Mouse (Mus musculus) embryonic facial prominence, embryonic 11.5 days (tissue): ENCODE data around the gene Mpv17. TPM values are rescaled to one million over a fixed set of nuclear protein-coding genes. Genes with fewer than 3 reads are reported as not detected.
A peak's percentile ranks its signal among the peaks of the same experiment; 100 is the strongest.

ENCODE experiments used
- ATAC-seq: fragments of 200-750 bp; cut with Nextera tagmentation; replicated peaks from 2 replicates; pipeline ENCODE4 v1.8.0; 2017; ENCODE audit warnings: low read depth; ENCODE audit not compliant: insufficient number of reproducible peaks, low FRiP score, low TSS enrichment
- DNase-seq: peaks from one replicate; pipeline ENCODE4 v3.0.0-alpha.2; 2015; ENCODE audit warnings: low spot score
- H3K27ac ChIP-seq: fragments of 300-500 bp; sonication (generic); replicated peaks from 2 replicates; pipeline ENCODE4 v1.5.1; 2014; ENCODE audit warnings: mild to moderate bottlenecking, low read depth, low read length, control low read depth
- H3K27me3 ChIP-seq: fragments of 300-500 bp; sonication (generic); 2 replicates; pipeline ENCODE4 v1.6.1; 2014; ENCODE audit warnings: mild to moderate bottlenecking, low read length, moderate library complexity, mixed read lengths; ENCODE audit not compliant: control insufficient read depth, insufficient read depth
- H3K36me3 ChIP-seq: fragments of 300-500 bp; sonication (generic); replicated peaks from 2 replicates; pipeline ENCODE4 v1.6.1; 2014; ENCODE audit warnings: low read depth, mild to moderate bottlenecking, low read length, moderate library complexity, mixed read lengths; ENCODE audit not compliant: control insufficient read depth, insufficient read depth
- H3K4me1 ChIP-seq: fragments of 300-500 bp; sonication (generic); 2 replicates; pipeline ENCODE4 v1.6.1; 2014; ENCODE audit warnings: low read length, mixed read lengths; ENCODE audit not compliant: control insufficient read depth, insufficient read depth
- H3K4me2 ChIP-seq: fragments of 300-500 bp; sonication (generic); 2 replicates; pipeline ENCODE4 v1.6.1; 2014; ENCODE audit warnings: low read depth, mild to moderate bottlenecking, control low read depth, low read length, moderate library complexity
- H3K4me3 ChIP-seq: fragments of 300-500 bp; sonication (generic); 2 replicates; pipeline ENCODE4 v1.5.1; 2014; ENCODE audit warnings: low read depth, low read length, control low read depth
- H3K9ac ChIP-seq: fragments of 300-500 bp; sonication (generic); replicated peaks from 2 replicates; pipeline ENCODE4 v1.6.1; 2014; ENCODE audit warnings: mild to moderate bottlenecking, control low read depth, low read length
- H3K9me3 ChIP-seq: fragments of 300-500 bp; sonication (generic); replicated peaks from 2 replicates; pipeline ENCODE4 v1.6.1; 2016; ENCODE audit warnings: mild to moderate bottlenecking, low read length, inconsistent platforms, mixed read lengths; ENCODE audit not compliant: control insufficient read depth
- WGBS: fragments of 180-500 bp; shearing (Covaris S2); extraction: QIAGEN DNeasy Blood & Tissue Kit; methylation state at CpG from one replicate; pipeline ENCODE4 v1.1.7; 2014; 5-methylcytosine and 5-hydroxymethylcytosine counted together
- polyA plus RNA-seq: library from polyadenylated mRNA; unstranded; fragments of >200 nt; fragmentation: Nextera tagmentation; extraction: Ambion mirVana; gene quantifications from 2 replicates; pipeline ENCODE4 v1.2.1, GENCODE M21; 2014

The Mpv17 gene
- polyA plus RNA-seq, 1 experiment from 2014 or later = 50.8 TPM

DNA sequence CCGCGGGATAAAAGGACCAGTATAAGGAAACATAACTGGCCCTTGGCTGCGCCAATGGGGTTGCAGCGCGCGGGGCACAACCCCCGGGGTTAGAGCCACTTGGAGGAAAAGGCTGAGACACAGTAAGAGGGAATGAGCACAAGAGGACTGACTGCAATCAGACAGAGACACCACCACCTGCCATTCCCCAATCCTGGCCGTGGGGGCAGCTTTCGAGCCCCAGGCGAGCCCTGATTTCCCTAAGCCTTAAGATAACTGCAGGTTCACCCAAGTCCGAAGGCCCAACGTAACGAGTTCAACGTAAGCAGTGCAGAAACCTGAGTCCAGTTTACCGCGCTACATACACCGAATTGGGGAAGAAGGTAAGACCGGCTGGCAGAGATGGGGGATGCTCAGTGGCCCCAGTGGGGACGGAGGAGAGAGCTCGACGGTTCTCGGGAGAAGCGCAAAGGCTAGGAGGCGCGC, 25.3 kb upstream of the Mpv17 start:
- ATAC-seq (peak; percentile 71), DNase-seq (peak; percentile 18)
- peak overlapping the region; percentile 75 for H3K4me3 ChIP-seq
- no peaks in the 10 kb centered on the region for H3K9me3 ChIP-seq
- no peaks in the 10 kb centered on the region for H3K4me1 ChIP-seq
- WGBS = under 1% methylated on average over 25 of the region's 25 CpGs
- H3K4me2 ChIP-seq = peak overlapping the region; percentile 77
- peak overlapping the region; percentile 73 for H3K9ac ChIP-seq
- no peaks in the 10 kb centered on the region for H3K36me3 ChIP-seq
- H3K27ac ChIP-seq = peak overlapping the region; percentile 90
- no peaks in the 10 kb centered on the region for H3K27me3 ChIP-seq

DNA sequence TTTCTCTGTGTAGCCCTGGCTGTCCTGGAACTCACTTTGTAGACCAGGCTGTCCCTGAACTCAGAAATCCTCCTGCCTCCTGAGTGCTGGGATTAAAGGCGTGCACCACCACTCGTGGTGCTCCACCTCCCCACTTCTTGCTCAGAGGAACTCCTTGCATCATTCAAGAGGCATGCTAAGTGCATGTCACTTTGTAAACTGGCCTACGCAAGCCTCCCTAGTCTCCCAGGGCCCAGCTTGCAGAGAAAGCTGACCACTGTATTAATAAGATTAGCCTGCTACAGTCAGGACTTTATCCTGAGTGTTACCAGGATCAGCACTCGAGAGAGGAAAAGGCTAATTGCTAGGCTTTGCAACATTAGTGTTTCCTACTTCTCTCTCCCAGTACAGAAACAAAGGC, 14.6 kb upstream of the Mpv17 start:
- Histone ChIP-seq H3K4me1 (no peaks in the 10 kb centered on the region), H3K4me2 (no peak overlapping the region), H3K36me3 (peaks cover 8% of the 10 kb centered on the region), H3K9ac (no peak overlapping the region), H3K27me3 (no peaks in the 10 kb centered on the region), H3K4me3 (no peak overlapping the region), H3K9me3 (no peaks in the 10 kb centered on the region), H3K27ac (no peak overlapping the region)
- 92% methylated on average over 4 of the region's 4 CpGs for WGBS
- DNase-seq (no peak), ATAC-seq (no peak)

DNA sequence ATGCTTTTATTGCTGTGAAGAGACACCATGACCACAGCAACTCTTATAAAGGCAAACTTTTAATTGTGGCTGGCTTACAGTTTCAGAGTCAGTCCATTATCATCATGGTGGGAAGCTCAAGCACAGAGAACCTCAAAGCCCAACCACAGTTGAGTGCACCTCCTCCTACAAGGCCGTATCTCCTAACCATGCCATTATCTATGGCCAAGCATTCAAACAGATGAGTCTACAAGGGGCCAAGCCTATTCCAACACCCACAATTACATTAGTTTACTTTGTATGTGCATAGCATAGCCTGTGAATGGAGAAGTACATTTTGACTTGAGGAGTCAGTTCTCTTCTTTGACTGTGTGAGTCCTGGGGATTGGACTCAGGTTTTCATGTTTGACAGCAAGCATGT, 10.8 kb upstream of the Mpv17 start:
- ATAC-seq (no peak), DNase-seq (no peak)
- no peak overlapping the region for H3K27ac ChIP-seq
- no peaks in the 10 kb centered on the region for H3K4me1 ChIP-seq
- no peaks in the 10 kb centered on the region for H3K9me3 ChIP-seq
- no peak overlapping the region for H3K4me3 ChIP-seq
- no peaks in the 10 kb centered on the region for H3K27me3 ChIP-seq
- H3K9ac ChIP-seq = no peak overlapping the region
- no peak overlapping the region for H3K4me2 ChIP-seq
- 83% methylated on average over 1 of the region's 1 CpGs for WGBS
- H3K36me3 ChIP-seq = peaks cover 13% of the 10 kb centered on the region

DNA sequence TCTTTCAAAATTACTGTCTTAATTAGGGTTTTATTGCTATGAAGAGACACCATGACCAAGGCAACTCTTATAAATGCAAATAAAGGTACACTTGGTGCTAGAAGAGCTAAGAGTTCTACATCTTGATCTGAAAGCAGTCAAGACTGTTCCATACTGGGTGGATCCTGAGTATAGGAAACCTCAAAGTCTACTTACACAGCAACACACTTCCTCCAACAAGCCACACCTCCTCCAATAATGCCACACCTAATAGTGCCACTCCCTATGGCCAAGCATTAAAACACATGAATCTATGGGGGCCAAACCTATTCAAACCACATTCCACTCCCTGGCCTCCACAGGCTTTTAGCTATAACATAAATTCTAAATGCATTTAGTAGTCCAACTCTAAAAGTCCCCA, 8.4 kb upstream of the Mpv17 start:
- Histone ChIP-seq H3K9ac (no peak overlapping the region), H3K27ac (no peak overlapping the region), H3K4me1 (no peaks in the 10 kb centered on the region), H3K27me3 (no peaks in the 10 kb centered on the region), H3K9me3 (no peaks in the 10 kb centered on the region), H3K36me3 (peaks cover 19% of the 10 kb centered on the region), H3K4me3 (no peak overlapping the region), H3K4me2 (no peak overlapping the region)
- DNase-seq (no peak), ATAC-seq (no peak)

GRCm38 (mm10) chr5:31153516-31154151, 417 bp downstream of the Mpv17 start:
- no peak overlapping the region for H3K27ac ChIP-seq
- no peak for DNase-seq
- H3K4me2 ChIP-seq = peak overlapping the region; percentile 69
- WGBS = 39% methylated on average over 6 of the region's 6 CpGs
- peaks cover 4% of the 10 kb centered on the region for H3K36me3 ChIP-seq
- peak overlapping the region; percentile 58 for H3K9ac ChIP-seq
- peak overlapping the region; percentile 43 for H3K4me3 ChIP-seq
- no peaks in the 10 kb centered on the region for H3K9me3 ChIP-seq
- no peaks in the 10 kb centered on the region for H3K27me3 ChIP-seq
- no peak for ATAC-seq
- H3K4me1 ChIP-seq = no peaks in the 10 kb centered on the region

- DNase-seq = no peak
- H3K4me2 ChIP-seq = no peak overlapping the region
- H3K4me3 ChIP-seq = no peak overlapping the region
- H3K27ac ChIP-seq = no peak overlapping the region
- 84% methylated on average over 3 of the region's 3 CpGs for WGBS
- no peaks in the 10 kb centered on the region for H3K9me3 ChIP-seq
- no peak for ATAC-seq
- H3K27me3 ChIP-seq = no peaks in the 10 kb centered on the region
- no peaks in the 10 kb centered on the region for H3K4me1 ChIP-seq
- no peaks in the 10 kb centered on the region; the same call in 1 of the 2 replicates for H3K36me3 ChIP-seq
- H3K9ac ChIP-seq = no peak overlapping the region
Measured at GRCm38 (mm10) chr5:31151746-31152145, 2.3 kb downstream of the Mpv17 start.

DNA sequence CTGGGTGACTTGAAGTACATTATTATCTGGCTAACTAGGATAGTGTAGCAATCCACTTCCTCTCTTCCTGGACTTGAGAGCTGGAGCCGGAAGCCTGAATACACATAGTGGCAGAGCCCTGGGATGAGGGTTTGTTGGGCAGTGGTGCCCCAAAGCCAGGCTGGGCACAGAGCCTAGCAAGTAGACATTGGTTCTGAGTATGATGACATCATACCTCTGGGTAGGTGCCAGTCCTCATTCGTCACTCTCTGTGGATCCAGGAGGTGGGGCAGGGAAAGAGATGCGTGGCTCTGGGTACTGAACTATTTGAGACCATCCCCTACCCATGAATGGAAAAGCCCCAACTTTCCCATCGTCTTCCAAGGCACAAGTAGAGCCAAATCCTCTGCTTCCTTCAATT, 4.3 kb downstream of the Mpv17 start:
- H3K4me1 ChIP-seq = no peaks in the 10 kb centered on the region
- no peaks in the 10 kb centered on the region for H3K9me3 ChIP-seq
- no peaks in the 10 kb centered on the region for H3K27me3 ChIP-seq
- ATAC-seq (no peak), DNase-seq (no peak)
- H3K9ac ChIP-seq = no peak overlapping the region
- H3K36me3 ChIP-seq = no peaks in the 10 kb centered on the region
- no peak overlapping the region for H3K4me3 ChIP-seq
- H3K27ac ChIP-seq = no peak overlapping the region
- H3K4me2 ChIP-seq = no peak overlapping the region
- 91% methylated on average over 4 of the region's 4 CpGs for WGBS

DNA sequence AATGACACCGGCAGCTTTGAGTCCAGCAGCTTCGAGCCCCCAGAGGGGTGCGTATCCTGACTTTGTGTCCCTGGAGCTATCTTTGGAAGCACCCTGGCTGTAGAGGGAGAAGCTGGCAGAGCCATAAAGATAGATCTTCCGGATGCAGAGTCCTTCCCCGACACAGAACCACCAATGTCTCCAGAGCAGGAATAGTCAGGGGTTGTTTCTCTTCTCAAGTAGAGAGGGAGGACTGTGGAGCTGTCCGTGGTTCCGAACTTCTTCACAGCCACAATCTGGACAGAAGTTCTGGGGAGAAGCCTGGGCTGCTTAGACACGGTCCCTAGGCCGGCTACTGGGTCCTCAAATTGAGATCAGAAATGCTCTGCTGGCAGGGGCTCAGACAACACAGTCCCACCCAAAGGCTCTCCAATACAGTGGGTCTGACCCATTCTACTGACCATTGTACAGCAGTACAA, 15.1 kb downstream of the Mpv17 start:
- H3K9ac ChIP-seq = no peak overlapping the region
- H3K4me2 ChIP-seq = no peak overlapping the region
- H3K4me1 ChIP-seq = peaks cover 5% of the 10 kb centered on the region; the same call in 1 of the 2 replicates
- H3K4me3 ChIP-seq = no peak overlapping the region
- H3K9me3 ChIP-seq = no peaks in the 10 kb centered on the region
- DNase-seq (peak; percentile 65), ATAC-seq (no peak)
- H3K27ac ChIP-seq = no peak overlapping the region
- WGBS = 14% methylated on average over 9 of the region's 9 CpGs
- peaks cover 2% of the 10 kb centered on the region; the same call in 1 of the 2 replicates for H3K36me3 ChIP-seq
- H3K27me3 ChIP-seq = peaks cover 41% of the 10 kb centered on the region
